Mouse (Mus musculus): ENCODE measurements around the gene Wasf1. TPM values are rescaled to one million over a fixed set of nuclear protein-coding genes. Genes with fewer than 3 reads are reported as not detected.

Gene Wasf1
- polyA plus RNA-seq, 1 experiment from 2014 or later = 2.1 TPM

DNA sequence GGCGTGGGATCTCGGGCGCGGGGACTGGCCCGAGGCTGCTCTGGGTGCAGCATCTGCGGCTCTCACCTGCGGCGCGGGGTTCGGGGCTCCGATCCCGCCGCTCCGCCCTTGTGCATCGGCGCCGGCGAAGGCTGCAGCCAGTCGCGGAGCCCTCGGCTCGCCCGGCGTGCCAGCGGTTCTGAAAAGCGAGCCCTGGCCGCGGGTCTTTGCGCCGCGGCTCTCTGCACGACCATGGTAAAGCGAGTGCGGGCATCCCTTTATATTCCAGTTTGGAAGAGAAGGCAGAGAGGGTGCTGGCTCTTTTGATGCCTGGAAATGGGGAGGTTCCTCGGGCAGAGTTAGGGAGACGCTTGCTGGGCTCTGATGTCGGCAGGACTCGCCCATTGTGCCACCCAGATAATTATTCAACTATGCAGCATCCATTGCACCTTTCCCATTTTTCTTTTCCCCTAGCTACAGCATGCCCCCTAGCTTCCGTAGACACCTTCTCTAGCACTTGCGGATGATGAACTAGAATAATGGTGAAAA is 1.1 kb downstream of the Wasf1 start:
- peak overlapping the region; percentile 95 for H3K4me2 ChIP-seq (replicated peaks; ENCODE audit: low read depth, low read length)
- DNase-seq (ENCODE audit: low spot score) (peak; percentile 39), ATAC-seq (no peak)
- 0 out of 2 replicates have a peak overlapping the region, but pooled peaks have one; percentile 23 for H3K9ac ChIP-seq (replicated peaks; ENCODE audit: low read depth)
- no peaks in the 10 kb centered on the region for H3K4me1 ChIP-seq (ENCODE audit: insufficient read depth, low read depth, low read length)
- no peak overlapping the region for H3K27ac ChIP-seq (ENCODE audit: low read length)
- WGBS = under 1% methylated on average over 30 of the region's 40 CpGs
- H3K4me3 ChIP-seq (ENCODE audit: low read depth, low read length) = peak overlapping the region; percentile 89
- TF ChIP-seq EP300 (IDR thresholded peaks at IDR 0.05) (no peak), CTCF (IDR thresholded peaks at IDR 0.05) (peak; percentile 60)
- H3K36me3 ChIP-seq (ENCODE audit: insufficient read depth, low read length) = no peaks in the 10 kb centered on the region
- no peaks in the 10 kb centered on the region for H3K27me3 ChIP-seq (replicated peaks; ENCODE audit: insufficient read depth, low read length)
- H3K9me3 ChIP-seq (ENCODE audit: low read length) = no peaks in the 10 kb centered on the region

DNA sequence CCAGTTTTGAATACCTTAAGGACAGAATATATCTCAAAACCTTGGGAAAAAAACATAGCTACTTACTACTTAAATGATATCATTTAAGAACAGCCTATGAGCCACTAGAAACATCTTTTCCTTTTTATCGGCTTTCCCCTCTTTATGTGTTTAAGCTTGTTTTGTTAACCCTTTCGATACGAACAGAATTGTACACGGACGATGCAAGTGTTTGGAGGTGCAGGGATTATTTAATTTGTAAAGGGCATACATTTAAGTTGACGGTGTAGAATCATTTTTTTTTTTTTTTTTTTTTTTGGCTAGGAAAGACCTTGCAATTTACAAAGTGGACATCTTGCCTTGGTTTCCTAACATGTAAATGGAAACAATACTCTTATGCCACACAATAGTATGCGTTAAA is 2.2 kb downstream of the Wasf1 start:
- no peaks in the 10 kb centered on the region for H3K36me3 ChIP-seq (ENCODE audit: insufficient read depth, low read length)
- WGBS = 75% methylated on average over 7 of the region's 7 CpGs
- TF ChIP-seq EP300 (IDR thresholded peaks at IDR 0.05) = no peak
- TF ChIP-seq CTCF (IDR thresholded peaks at IDR 0.05) = no peak
- no peak overlapping the region for H3K4me2 ChIP-seq (replicated peaks; ENCODE audit: low read depth, low read length)
- ATAC-seq (no peak), DNase-seq (ENCODE audit: low spot score) (no peak)
- no peak overlapping the region for H3K9ac ChIP-seq (replicated peaks; ENCODE audit: low read depth)
- no peaks in the 10 kb centered on the region for H3K9me3 ChIP-seq (ENCODE audit: low read length)
- no peaks in the 10 kb centered on the region for H3K27me3 ChIP-seq (replicated peaks; ENCODE audit: insufficient read depth, low read length)
- no peaks in the 10 kb centered on the region for H3K4me1 ChIP-seq (ENCODE audit: insufficient read depth, low read depth, low read length)
- no peak overlapping the region for H3K4me3 ChIP-seq (ENCODE audit: low read depth, low read length)
- no peak overlapping the region for H3K27ac ChIP-seq (ENCODE audit: low read length)

DNA sequence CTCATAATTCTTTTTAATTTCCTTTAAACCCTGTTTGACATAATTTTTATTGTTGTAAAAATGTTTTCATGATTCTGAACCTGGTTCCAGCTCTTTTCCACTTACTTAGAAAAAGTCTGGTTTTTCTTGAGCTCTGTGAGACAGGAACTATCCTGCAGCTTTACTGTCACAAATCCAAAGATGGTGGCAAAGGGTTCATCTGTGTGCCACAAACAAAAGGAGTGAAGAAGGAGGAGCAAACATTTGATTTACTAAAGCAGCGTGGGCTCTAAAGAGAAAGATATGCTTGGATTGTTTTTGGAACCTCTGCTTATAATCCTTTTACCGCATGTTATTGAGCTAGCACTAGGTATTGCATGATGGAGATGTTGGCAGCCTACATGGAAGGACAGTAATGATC is 4.0 kb downstream of the Wasf1 start:
- Histone ChIP-seq H3K4me2 (replicated peaks; ENCODE audit: low read depth, low read length) (no peak overlapping the region), H3K9ac (replicated peaks; ENCODE audit: low read depth) (no peak overlapping the region)
- WGBS = 85% methylated on average over 2 of the region's 2 CpGs

DNA sequence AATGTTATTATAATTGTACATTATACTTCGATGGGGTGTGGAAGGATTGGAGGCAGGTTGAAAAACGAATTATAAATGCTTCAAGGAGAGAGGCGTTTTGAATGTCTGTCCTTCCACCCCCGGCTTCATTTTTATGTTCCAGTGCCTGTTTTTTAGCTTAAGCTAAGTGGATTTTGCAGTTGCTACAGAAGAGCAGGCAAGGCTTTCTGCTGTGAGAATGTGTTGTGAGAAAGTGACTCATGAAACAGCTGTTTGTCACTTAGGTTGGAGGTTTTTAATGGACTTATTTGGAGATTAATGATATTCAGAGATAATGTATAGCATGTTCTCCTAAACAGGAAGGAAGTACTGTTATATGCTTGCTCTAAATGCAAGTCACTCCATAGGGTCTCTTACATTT is 5.9 kb downstream of the Wasf1 start:
- DNase-seq (ENCODE audit: low spot score) (no peak), ATAC-seq (no peak)
- Histone ChIP-seq H3K9me3 (ENCODE audit: low read length) (no peaks in the 10 kb centered on the region), H3K4me2 (replicated peaks; ENCODE audit: low read depth, low read length) (no peak overlapping the region), H3K4me3 (ENCODE audit: low read depth, low read length) (no peak overlapping the region), H3K9ac (replicated peaks; ENCODE audit: low read depth) (no peak overlapping the region), H3K27me3 (replicated peaks; ENCODE audit: insufficient read depth, low read length) (no peaks in the 10 kb centered on the region), H3K4me1 (ENCODE audit: insufficient read depth, low read depth, low read length) (no peaks in the 10 kb centered on the region), H3K36me3 (ENCODE audit: insufficient read depth, low read length) (no peaks in the 10 kb centered on the region), H3K27ac (ENCODE audit: low read length) (no peak overlapping the region)
- TF ChIP-seq CTCF (IDR thresholded peaks at IDR 0.05) (no peak), EP300 (IDR thresholded peaks at IDR 0.05) (no peak)
- WGBS = 80% methylated on average over 4 of the region's 4 CpGs

More for the DNA sequence above, 4.0 kb downstream of the Wasf1 start:
- H3K27ac ChIP-seq (ENCODE audit: low read length) = no peak overlapping the region
- TF ChIP-seq CTCF (IDR thresholded peaks at IDR 0.05) = no peak
- TF ChIP-seq EP300 (IDR thresholded peaks at IDR 0.05) = no peak
- no peaks in the 10 kb centered on the region for H3K36me3 ChIP-seq (ENCODE audit: insufficient read depth, low read length)
- H3K27me3 ChIP-seq (replicated peaks; ENCODE audit: insufficient read depth, low read length) = no peaks in the 10 kb centered on the region
- H3K9me3 ChIP-seq (ENCODE audit: low read length) = no peaks in the 10 kb centered on the region
- H3K4me3 ChIP-seq (ENCODE audit: low read depth, low read length) = no peak overlapping the region
- H3K4me1 ChIP-seq (ENCODE audit: insufficient read depth, low read depth, low read length) = no peaks in the 10 kb centered on the region
- DNase-seq (ENCODE audit: low spot score) = no peak
- no peak for ATAC-seq

GRCm38 (mm10) chr10:40895765-40896164 is 12.5 kb downstream of the Wasf1 start:
- Histone ChIP-seq H3K27me3 (replicated peaks; ENCODE audit: insufficient read depth, low read length) (no peaks in the 10 kb centered on the region), H3K4me3 (ENCODE audit: low read depth, low read length) (no peak overlapping the region), H3K4me2 (replicated peaks; ENCODE audit: low read depth, low read length) (no peak overlapping the region), H3K9me3 (ENCODE audit: low read length) (no peaks in the 10 kb centered on the region), H3K27ac (ENCODE audit: low read length) (no peak overlapping the region), H3K36me3 (ENCODE audit: insufficient read depth, low read length) (no peaks in the 10 kb centered on the region), H3K4me1 (ENCODE audit: insufficient read depth, low read depth, low read length) (no peaks in the 10 kb centered on the region), H3K9ac (replicated peaks; ENCODE audit: low read depth) (no peak overlapping the region)
- no peak for DNase-seq (ENCODE audit: low spot score)
- WGBS = 92% methylated on average over 12 of the region's 12 CpGs
- TF ChIP-seq EP300 (IDR thresholded peaks at IDR 0.05) (no peak), CTCF (IDR thresholded peaks at IDR 0.05) (no peak)
- no peak for ATAC-seq

GRCm38 (mm10) chr10:40896656-40897055 is 13.4 kb downstream of the Wasf1 start:
- TF ChIP-seq EP300 (IDR thresholded peaks at IDR 0.05) = no peak
- no peak for TF ChIP-seq CTCF (IDR thresholded peaks at IDR 0.05)
- Histone ChIP-seq H3K9ac (replicated peaks; ENCODE audit: low read depth) (no peak overlapping the region), H3K4me2 (replicated peaks; ENCODE audit: low read depth, low read length) (no peak overlapping the region), H3K4me3 (ENCODE audit: low read depth, low read length) (no peak overlapping the region), H3K36me3 (ENCODE audit: insufficient read depth, low read length) (no peaks in the 10 kb centered on the region), H3K27me3 (replicated peaks; ENCODE audit: insufficient read depth, low read length) (no peaks in the 10 kb centered on the region), H3K9me3 (ENCODE audit: low read length) (no peaks in the 10 kb centered on the region), H3K27ac (ENCODE audit: low read length) (no peak overlapping the region), H3K4me1 (ENCODE audit: insufficient read depth, low read depth, low read length) (no peaks in the 10 kb centered on the region)
- 56% methylated on average over 5 of the region's 5 CpGs for WGBS
- DNase-seq (ENCODE audit: low spot score) (no peak), ATAC-seq (no peak)

DNA sequence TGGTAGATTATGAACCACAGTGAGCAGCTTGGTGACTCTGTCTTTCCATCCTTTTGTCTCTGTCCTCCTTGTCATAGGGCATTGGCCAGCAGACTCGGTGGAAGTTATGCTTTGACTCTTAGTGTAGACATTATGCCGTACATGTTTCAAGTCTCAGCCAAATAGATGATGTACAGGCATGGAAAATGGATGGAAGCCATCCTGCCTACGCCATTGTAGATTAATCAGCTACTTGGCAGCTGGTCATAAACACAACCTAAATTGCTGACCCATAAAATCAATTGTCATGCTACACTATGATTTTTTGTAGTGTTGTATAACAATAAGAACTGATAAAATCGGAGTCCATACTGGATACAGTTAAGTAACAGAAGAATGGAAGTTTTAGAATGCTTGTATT is 18.5 kb downstream of the Wasf1 start:
- DNase-seq (ENCODE audit: low spot score) (no peak), ATAC-seq (no peak)
- Histone ChIP-seq H3K27ac (ENCODE audit: low read length) (no peak overlapping the region), H3K4me3 (ENCODE audit: low read depth, low read length) (no peak overlapping the region), H3K9ac (replicated peaks; ENCODE audit: low read depth) (no peak overlapping the region), H3K27me3 (replicated peaks; ENCODE audit: insufficient read depth, low read length) (no peaks in the 10 kb centered on the region), H3K9me3 (ENCODE audit: low read length) (no peaks in the 10 kb centered on the region), H3K36me3 (ENCODE audit: insufficient read depth, low read length) (no peaks in the 10 kb centered on the region), H3K4me2 (replicated peaks; ENCODE audit: low read depth, low read length) (no peak overlapping the region), H3K4me1 (ENCODE audit: insufficient read depth, low read depth, low read length) (no peaks in the 10 kb centered on the region)
- TF ChIP-seq EP300 (IDR thresholded peaks at IDR 0.05) = no peak
- TF ChIP-seq CTCF (IDR thresholded peaks at IDR 0.05) = no peak
- WGBS = 66% methylated on average over 4 of the region's 4 CpGs
